Mouse (Mus musculus): ENCODE results near the gene Cfap46.

GRCm38 (mm10) chr7:139581801-139582571 is 101.6 kb downstream of the Cfap46 start:
- TF ChIP-seq POLR2A (IDR thresholded peaks at IDR 0.05; ENCODE audit: low read depth, low read length) (no peak), CTCF (IDR thresholded peaks at IDR 0.05; ENCODE audit: extremely low read depth, insufficient read length, insufficient replicate concordance, low read depth, low read length) (no peak)
